Mouse (Mus musculus): ENCODE results near the gene A4galt.
"Not testable (repeated sequence)": the region's sequence is repeated elsewhere in the genome, so short reads cannot be mapped to it uniquely, and the experiment has no call there.

The A4galt gene

GRCm38 (mm10) chr15:83251176-83252004 lies at the start of gene A4galt:
Gene A4galt (minus strand): TSS chr15:83251774.
- peak; percentile 59 for DNase-seq (ENCODE audit: low spot score)

GRCm38 (mm10) chr15:83299916-83300582 lies 48.5 kb upstream of the A4galt start:
- DNase-seq (ENCODE audit: low spot score): no peak

DNA sequence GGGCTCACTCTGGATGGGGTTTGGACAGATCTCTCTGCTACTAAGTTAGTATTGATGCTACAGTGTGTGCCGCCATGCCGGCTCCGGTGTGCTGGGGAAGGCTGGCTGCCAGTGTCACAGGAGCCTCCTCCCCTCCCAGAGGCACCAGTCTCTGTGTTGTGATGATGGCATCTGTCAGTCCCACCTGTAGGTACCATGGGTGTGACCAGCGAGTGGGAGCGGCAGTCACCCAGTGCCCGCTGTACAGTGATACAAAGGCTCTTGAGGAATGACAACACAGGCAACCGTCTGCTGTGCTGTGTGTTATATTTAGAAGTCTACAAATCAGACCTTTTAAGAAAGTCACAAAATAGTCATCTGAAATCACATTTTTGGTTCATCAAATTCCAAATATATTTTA lies 47.9 kb upstream of the A4galt start:
- DNase-seq (ENCODE audit: low spot score): no peak

- no peak for DNase-seq (ENCODE audit: low spot score)
Measured at GRCm38 (mm10) chr15:83298810-83299209, 47.2 kb upstream of the A4galt start.

GRCm38 (mm10) chr15:83298313-83298712 lies 46.7 kb upstream of the A4galt start:
- no peak for DNase-seq (ENCODE audit: low spot score)

DNA sequence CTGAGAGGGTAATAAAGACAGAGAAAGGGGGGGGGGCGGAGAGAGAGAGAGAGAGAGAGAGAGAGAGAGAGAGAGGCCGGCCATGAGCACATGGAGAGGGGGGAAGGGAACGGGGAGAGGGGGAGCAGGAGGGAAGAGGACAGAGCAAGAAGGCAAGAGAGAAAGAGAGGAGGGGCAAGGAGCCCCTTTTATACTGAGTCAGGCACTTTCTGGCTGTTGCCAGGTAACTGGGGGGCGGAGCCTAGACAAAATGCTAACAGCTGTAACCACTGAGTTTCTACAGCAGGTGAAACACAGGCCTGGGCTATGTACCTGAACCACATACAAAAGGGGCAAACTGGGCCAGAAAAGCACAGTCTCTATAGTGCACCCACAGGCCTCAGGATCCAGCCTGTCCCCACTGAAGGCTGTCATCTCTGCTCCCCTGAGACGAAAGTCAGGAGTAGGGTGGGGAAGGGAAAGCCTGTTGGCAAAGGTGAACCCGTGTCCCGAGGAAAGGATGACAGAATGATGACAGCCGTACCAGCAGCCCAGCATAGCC lies 45.3 kb upstream of the A4galt start:
- no peak for DNase-seq (ENCODE audit: low spot score)

DNA sequence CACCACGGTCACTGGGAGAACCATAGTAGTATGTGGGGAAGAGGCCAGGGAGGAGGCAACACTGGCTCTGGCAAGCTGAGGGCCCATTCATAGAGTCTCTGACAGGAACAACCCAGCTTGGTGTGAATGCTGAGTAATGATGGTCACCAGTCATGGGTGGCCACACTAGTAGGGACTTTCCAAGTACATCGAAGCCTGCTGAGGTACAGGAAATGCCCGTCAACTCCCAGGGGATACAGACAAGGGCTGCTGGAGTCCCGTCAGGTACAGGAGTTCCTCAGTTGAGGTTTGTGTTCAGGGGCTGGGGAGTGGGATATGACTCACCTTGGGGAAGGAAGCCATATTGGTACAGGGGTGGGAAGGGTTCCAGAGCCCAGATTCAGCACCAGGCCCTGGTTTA lies 44.5 kb upstream of the A4galt start:
- no peak for DNase-seq (ENCODE audit: low spot score)

GRCm38 (mm10) chr15:83294954-83295353 lies 43.4 kb upstream of the A4galt start:
- DNase-seq (ENCODE audit: low spot score): no peak

GRCm38 (mm10) chr15:83293706-83294645 lies 42.4 kb upstream of the A4galt start:
- DNase-seq (ENCODE audit: low spot score): no peak

- no peak for DNase-seq (ENCODE audit: low spot score)
Measured at GRCm38 (mm10) chr15:83293144-83293543, 41.6 kb upstream of the A4galt start.

- DNase-seq (ENCODE audit: low spot score): peak; percentile 35
Measured at GRCm38 (mm10) chr15:83292261-83293056, 40.9 kb upstream of the A4galt start.

- no peak for DNase-seq (ENCODE audit: low spot score)
Measured at GRCm38 (mm10) chr15:83290899-83291298, 39.3 kb upstream of the A4galt start.

GRCm38 (mm10) chr15:83284828-83285227 lies 33.3 kb upstream of the A4galt start:
- no peak for DNase-seq (ENCODE audit: low spot score)

DNA sequence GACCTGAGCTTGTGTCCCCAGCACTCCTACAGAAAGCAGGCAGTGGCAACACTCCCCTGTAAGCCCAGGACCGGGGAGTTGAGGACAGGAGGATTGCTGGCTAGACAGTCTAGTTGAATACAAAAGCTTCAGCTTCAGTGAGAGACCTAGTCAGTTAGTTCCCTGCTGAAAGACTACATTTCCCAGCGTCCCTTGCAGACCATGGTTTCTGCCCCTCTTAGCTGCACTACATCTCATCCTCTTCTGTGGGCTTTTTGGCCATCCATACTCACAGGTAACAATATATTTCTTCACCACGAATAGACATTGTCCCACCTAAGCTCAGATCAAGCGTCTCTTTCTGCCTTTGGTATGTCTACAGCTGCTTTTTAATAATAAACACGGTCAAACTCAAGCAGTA lies 30.8 kb upstream of the A4galt start:
- no peak for DNase-seq (ENCODE audit: low spot score)

- DNase-seq (ENCODE audit: low spot score): no peak
Measured at GRCm38 (mm10) chr15:83281303-83281702, 29.7 kb upstream of the A4galt start.

DNA sequence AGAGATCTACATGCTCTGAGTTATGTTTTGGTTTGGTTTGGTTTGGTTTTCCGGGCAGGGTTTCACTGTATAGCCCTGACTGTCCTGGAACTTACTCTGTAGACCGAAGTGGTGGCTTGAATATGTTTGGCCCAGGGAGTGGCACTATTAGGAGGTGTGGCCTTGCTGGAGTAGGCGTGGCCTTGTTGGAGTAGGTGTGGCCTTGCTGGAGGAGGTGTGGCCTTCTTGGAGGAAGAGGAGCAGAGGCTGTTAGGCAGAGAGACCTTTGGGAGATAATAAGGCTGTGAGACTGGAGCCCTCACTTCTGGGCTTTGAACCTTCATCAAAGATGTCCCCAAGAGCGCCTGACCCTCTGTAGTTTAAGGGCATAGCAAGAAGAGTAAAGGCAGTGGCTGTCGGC lies 27.0 kb upstream of the A4galt start:
- no peak for DNase-seq (ENCODE audit: low spot score)

GRCm38 (mm10) chr15:83277451-83277850 lies 25.9 kb upstream of the A4galt start:
- DNase-seq (ENCODE audit: low spot score): no peak

DNA sequence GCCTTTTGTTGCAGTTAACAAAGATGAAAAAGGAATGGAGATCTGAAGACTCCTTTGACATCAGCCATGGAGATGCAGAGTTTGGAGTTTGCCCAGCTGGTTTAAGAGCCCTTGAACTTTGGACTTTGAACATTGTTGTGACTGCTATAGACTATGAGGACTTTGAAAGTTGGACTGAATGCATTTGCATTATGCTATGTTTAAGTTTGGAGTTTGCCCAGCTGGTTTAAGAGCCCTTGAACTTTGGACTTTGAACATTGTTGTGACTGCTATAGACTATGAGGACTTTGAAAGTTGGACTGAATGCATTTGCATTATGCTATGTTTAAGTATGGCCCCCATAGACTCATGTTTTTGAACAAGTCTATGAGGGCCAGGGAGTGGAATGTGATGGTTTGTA lies 22.7 kb upstream of the A4galt start:
- DNase-seq (ENCODE audit: low spot score): not testable (repeated sequence)

GRCm38 (mm10) chr15:83273017-83273416 lies 21.4 kb upstream of the A4galt start:
- no peak for DNase-seq (ENCODE audit: low spot score)

DNA sequence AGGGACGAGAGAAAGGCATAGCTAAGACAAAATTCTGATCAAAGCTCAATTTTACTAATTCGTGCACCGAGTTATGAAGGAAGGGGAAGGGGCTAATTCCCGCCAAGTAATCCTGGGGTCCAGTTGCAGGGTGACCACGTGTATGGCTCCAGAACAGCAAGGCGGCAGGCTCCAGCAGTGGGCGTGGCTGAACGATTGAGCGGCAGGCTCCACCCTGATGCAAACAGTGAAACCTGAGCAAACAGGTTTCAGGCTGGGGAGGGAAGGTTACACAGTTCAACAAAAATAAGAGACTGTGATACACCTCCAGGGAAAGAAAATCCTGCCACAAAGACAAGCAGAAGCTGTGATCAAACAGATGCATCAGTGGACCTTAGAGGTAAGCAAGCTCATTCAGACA lies 19.6 kb upstream of the A4galt start:
- not testable (repeated sequence) for DNase-seq (ENCODE audit: low spot score)

DNA sequence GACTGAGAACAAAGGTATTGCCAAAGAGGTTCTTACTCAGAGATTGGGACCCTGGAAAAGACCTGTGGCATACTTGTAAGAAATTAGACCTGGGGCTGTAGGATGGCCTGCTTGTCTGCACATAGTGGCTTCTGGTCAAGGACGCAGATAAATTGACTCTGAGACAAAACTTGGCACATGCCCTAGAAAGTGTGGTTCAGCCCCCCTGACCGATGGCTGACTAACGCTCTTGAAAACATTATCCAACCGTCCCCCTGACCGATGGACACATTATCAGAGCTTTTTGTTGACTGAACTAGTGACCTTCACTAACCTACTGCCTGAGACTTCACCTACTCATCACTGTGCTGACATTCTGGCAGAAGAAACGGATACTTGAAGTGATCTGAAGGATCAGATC lies 18.4 kb upstream of the A4galt start:
- not testable (repeated sequence) for DNase-seq (ENCODE audit: low spot score)
